Mouse (Mus musculus) liver, adult 2 months (tissue): ENCODE results near the gene Mus81.

Experiments
- CTCF ChIP-seq: fragments of 200-500 bp; IDR thresholded peaks from 2 replicates; pipeline ENCODE4 v1.5.1; 2011; ENCODE audit warnings: low read depth, low read length, control low read depth
- POLR2A ChIP-seq: fragments of 200-500 bp; IDR thresholded peaks from 2 replicates; pipeline ENCODE4 v1.6.1; 2011; ENCODE audit warnings: low read length, control low read depth; ENCODE audit not compliant: insufficient read depth; ENCODE audit errors: extremely low read depth

DNA sequence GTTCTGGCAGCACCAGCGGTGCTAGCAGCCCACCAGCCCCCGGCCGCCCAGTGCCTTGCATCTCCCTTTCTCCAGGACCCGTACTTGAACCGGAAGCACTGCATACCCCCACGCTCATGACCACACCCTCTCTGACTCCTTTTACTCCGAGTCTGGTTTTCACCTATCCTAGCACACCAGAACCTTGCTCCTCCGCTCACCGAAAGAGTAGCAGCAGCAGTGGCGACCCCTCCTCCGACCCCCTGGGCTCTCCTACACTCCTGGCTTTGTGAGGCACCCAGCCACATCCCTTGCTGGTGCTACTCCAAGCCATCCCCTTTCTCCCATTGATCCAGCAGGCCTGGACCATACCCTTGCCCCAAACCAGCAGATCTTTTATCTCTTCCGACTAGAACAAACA is 33.2 kb downstream of the Mus81 start:
- TF ChIP-seq CTCF (no peak), POLR2A (no peak)
